ENCODE assay signal across 11 mouse cellular contexts in the genomic region with DNA sequence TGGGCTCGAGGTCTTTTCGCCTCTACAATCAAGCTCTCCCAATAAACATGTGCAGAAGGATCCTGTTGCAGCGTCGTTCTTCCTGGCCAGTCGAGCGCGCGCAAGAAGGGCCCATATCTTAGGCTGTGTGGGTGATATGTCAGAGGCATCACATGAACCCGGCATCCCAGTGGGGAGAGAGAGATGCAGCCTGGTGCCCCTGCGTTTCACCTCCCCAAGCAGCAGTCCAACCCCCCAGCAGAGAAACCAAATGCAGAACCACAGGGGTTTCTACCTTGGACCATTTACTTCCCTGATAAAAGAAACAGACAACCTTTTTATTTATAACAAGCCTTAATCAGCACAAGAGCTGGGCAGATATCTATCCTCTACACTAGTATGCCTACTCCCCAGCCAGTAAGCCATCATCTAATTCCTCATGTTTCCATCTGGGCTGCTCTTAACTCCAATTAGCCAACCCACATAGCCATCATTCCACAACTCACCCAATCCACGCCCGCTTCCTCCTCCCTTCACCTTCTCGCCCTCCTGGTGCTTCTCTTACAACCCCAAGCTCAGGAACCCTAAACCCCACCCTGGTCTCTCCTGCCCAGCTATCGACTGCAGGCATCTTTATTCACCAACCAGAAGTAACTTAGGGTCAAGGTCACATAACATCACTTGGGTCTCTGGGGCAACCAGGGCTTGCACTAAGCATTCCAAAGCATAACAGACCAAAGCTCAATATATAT. TPM values are rescaled to one million over a fixed set of nuclear protein-coding genes. Genes with fewer than 3 reads are reported as not detected.
DNase-seq lines count a peak whose midpoint lies in the region; ATAC-seq lines count a peak whose summit lies in the region.
"Had no signal": no experiment of that assay in that cellular context is flagged by ENCODE, and none has a peak within 500 bp of the region (broad histone marks: within the 10 kb centered on the region; RNA-seq: fewer than 3 reads in every experiment).

No protein-coding gene starts in this region.

- H3K4me3 ChIP-seq in heart, embryonic 16.5 days (ENCODE audit: low read length), result peak overlapping the region; percentile 6
- H3K4me3 ChIP-seq in neural tube, embryonic 12.5 days, result no peak overlapping the region
- no peak overlapping the region for H3K4me3 ChIP-seq in intestine, embryonic 14.5 days (ENCODE audit: low read depth, low read length)
- H3K4me3 ChIP-seq in stomach, embryonic 16.5 days (replicated peaks; ENCODE audit: low read length), result no peak overlapping the region

- H3K4me1 ChIP-seq in heart, embryonic 16.5 days (ENCODE audit: control insufficient read depth, insufficient read depth, low read length), result peaks cover 20% of the 10 kb centered on the region
- H3K4me1 ChIP-seq in neural tube, embryonic 12.5 days, result peaks cover 10% of the 10 kb centered on the region
- H3K4me1 ChIP-seq in intestine, embryonic 14.5 days (replicated peaks; ENCODE audit: control insufficient read depth, insufficient read depth, low read length), result peaks cover 14% of the 10 kb centered on the region
- peaks cover 21% of the 10 kb centered on the region for H3K4me1 ChIP-seq in stomach, embryonic 16.5 days (ENCODE audit: control insufficient read depth, insufficient read depth, low read length)

- H3K36me3 ChIP-seq in heart, embryonic 16.5 days (ENCODE audit: control insufficient read depth, insufficient read depth), result peaks cover 11% of the 10 kb centered on the region
- peaks cover 13% of the 10 kb centered on the region; the same call in 1 of the 2 replicates for H3K36me3 ChIP-seq in neural tube, embryonic 12.5 days
- peaks cover 13% of the 10 kb centered on the region; the same call in 1 of the 2 replicates for H3K36me3 ChIP-seq in intestine, embryonic 14.5 days (ENCODE audit: control insufficient read depth, insufficient read depth, low read length)
- H3K36me3 ChIP-seq in stomach, embryonic 16.5 days (ENCODE audit: control insufficient read depth, insufficient read depth, low read length), result no peaks in the 10 kb centered on the region

- no peaks in the 10 kb centered on the region for H3K9me3 ChIP-seq in heart, embryonic 16.5 days (replicated peaks; ENCODE audit: control insufficient read depth, low read length)
- H3K9me3 ChIP-seq in neural tube, embryonic 12.5 days, result no peaks in the 10 kb centered on the region
- no peaks in the 10 kb centered on the region for H3K9me3 ChIP-seq in intestine, embryonic 14.5 days (ENCODE audit: control insufficient read depth, low read length)
- H3K9me3 ChIP-seq in stomach, embryonic 16.5 days (replicated peaks; ENCODE audit: control insufficient read depth, low read length), result no peaks in the 10 kb centered on the region

- DNase-seq in heart, adult 9 months (ENCODE audit: low spot score in 2 of 2), result no peak
- DNase-seq in neural tube, embryonic 10.5 days (ENCODE audit: extremely low spot score, low spot score), result no peak
- no peak for DNase-seq in intestine, embryonic 14.5 days (ENCODE audit: low spot score)
- no peak for DNase-seq in c-Kit-positive CD71-positive TER-119-positive erythroid progenitor cells, embryonic 14.5 days (ENCODE audit: low spot score)
- no peak for DNase-seq in frontal cortex, postnatal 36 days (ENCODE audit: low spot score in 2 of 2)
- DNase-seq: adrenal gland, postnatal 10 days; cerebellum, postnatal 10 days had no signal

- 83% methylated on average over 12 of the region's 14 CpGs for WGBS in heart, embryonic 16.5 days
- WGBS in neural tube, embryonic 12.5 days, result 90% methylated on average over 13 of the region's 14 CpGs
- WGBS in intestine, embryonic 14.5 days, result 85% methylated on average over 12 of the region's 14 CpGs
- 87% methylated on average over 12 of the region's 14 CpGs for whole genome bisulfite sequencing in stomach, embryonic 16.5 days

- H3K27ac ChIP-seq in heart, embryonic 16.5 days (ENCODE audit: low read length), result no peak overlapping the region
- no peak overlapping the region for H3K27ac ChIP-seq in neural tube, embryonic 12.5 days
- H3K27ac ChIP-seq in intestine, embryonic 14.5 days (ENCODE audit: low read depth), result no peak overlapping the region
- no peak overlapping the region for H3K27ac ChIP-seq in stomach, embryonic 16.5 days (ENCODE audit: low read length)
- H3K27ac ChIP-seq: hindbrain, postnatal 0 days had no signal

- H3K4me2 ChIP-seq in heart, embryonic 16.5 days (ENCODE audit: low read depth, low read length), result peak overlapping the region; percentile 40
- H3K4me2 ChIP-seq in neural tube, embryonic 12.5 days (replicated peaks), result 0 out of 2 replicates have a peak overlapping the region, but pooled peaks have one; percentile 1
- H3K4me2 ChIP-seq in intestine, embryonic 14.5 days (ENCODE audit: low read length), result 0 out of 2 replicates have a peak overlapping the region, but pooled peaks have one; percentile 15
- peak overlapping the region; percentile 98; the same call in 1 of the 2 replicates for H3K4me2 ChIP-seq in stomach, embryonic 16.5 days (ENCODE audit: low read depth, low read length)

- H3K9ac ChIP-seq in heart, embryonic 16.5 days (ENCODE audit: low read length), result no peak overlapping the region
- H3K9ac ChIP-seq in neural tube, embryonic 12.5 days, result no peak overlapping the region
- no peak overlapping the region for H3K9ac ChIP-seq in intestine, embryonic 14.5 days (ENCODE audit: low read length)
- H3K9ac ChIP-seq in stomach, embryonic 16.5 days (ENCODE audit: low read length), result no peak overlapping the region

- no peak for ATAC-seq in heart, embryonic 16.5 days (replicated peaks; ENCODE audit: extremely low read depth, insufficient read depth, low FRiP score)
- no peak for ATAC-seq in neural tube, embryonic 12.5 days (ENCODE audit: low FRiP score, low read depth)
- ATAC-seq in intestine, embryonic 14.5 days (replicated peaks; ENCODE audit: low FRiP score, low TSS enrichment, low read depth), result no peak
- ATAC-seq in stomach, embryonic 16.5 days (ENCODE audit: insufficient read depth, low FRiP score), result no peak
- ATAC-seq: hindbrain, postnatal 0 days had no signal

- no peaks in the 10 kb centered on the region for H3K27me3 ChIP-seq in heart, embryonic 16.5 days (ENCODE audit: control insufficient read depth, insufficient read depth, low read length)
- no peaks in the 10 kb centered on the region for H3K27me3 ChIP-seq in neural tube, embryonic 12.5 days (replicated peaks)
- no peaks in the 10 kb centered on the region for H3K27me3 ChIP-seq in intestine, embryonic 14.5 days (replicated peaks; ENCODE audit: control insufficient read depth, insufficient read depth, low read length)
- H3K27me3 ChIP-seq in stomach, embryonic 16.5 days (ENCODE audit: control insufficient read depth, insufficient read depth, low read length), result no peaks in the 10 kb centered on the region

RNA-seq across cellular contexts. Expression of gene Vars, which starts 4.2 kb away (rescaled TPM):
- 69.9 and 75.0 TPM in 2 replicates for polyA plus RNA-seq in heart, embryonic 16.5 days (2015; fragmentation: Nextera tagmentation; extraction: Ambion mirVana)
- polyA plus RNA-seq in neural tube, embryonic 12.5 days (2016; fragmentation: Nextera tagmentation; extraction: Ambion mirVana), result 118 and 119 TPM in 2 replicates
- polyA plus RNA-seq in intestine, embryonic 14.5 days (2014; fragmentation: Nextera tagmentation; extraction: Ambion mirVana), result 119 and 133 TPM in 2 replicates
- polyA plus RNA-seq in stomach, embryonic 16.5 days (2015; fragmentation: Nextera tagmentation; extraction: Ambion mirVana), result 81.1 and 82.1 TPM in 2 replicates

RNA-seq across cellular contexts. Expression of gene Lsm2, which starts 14.9 kb away (rescaled TPM):
- 132 and 134 TPM in 2 replicates for polyA plus RNA-seq in heart, embryonic 16.5 days (2015; fragmentation: Nextera tagmentation; extraction: Ambion mirVana)
- polyA plus RNA-seq in neural tube, embryonic 12.5 days (2016; fragmentation: Nextera tagmentation; extraction: Ambion mirVana), result 150 and 158 TPM in 2 replicates
- 216 and 228 TPM in 2 replicates for polyA plus RNA-seq in intestine, embryonic 14.5 days (2014; fragmentation: Nextera tagmentation; extraction: Ambion mirVana)
- 145 and 146 TPM in 2 replicates for polyA plus RNA-seq in stomach, embryonic 16.5 days (2015; fragmentation: Nextera tagmentation; extraction: Ambion mirVana)

RNA-seq across cellular contexts. Expression of gene Vwa7, which starts 19.8 kb away (rescaled TPM):
- 0.27 and 0.34 TPM in 2 replicates for polyA plus RNA-seq in heart, embryonic 16.5 days (2015; fragmentation: Nextera tagmentation; extraction: Ambion mirVana)
- 0.06 and 0.15 TPM in 2 replicates for polyA plus RNA-seq in neural tube, embryonic 12.5 days (2016; fragmentation: Nextera tagmentation; extraction: Ambion mirVana)
- polyA plus RNA-seq in intestine, embryonic 14.5 days (2014; fragmentation: Nextera tagmentation; extraction: Ambion mirVana), result 0.19 and 0.26 TPM in 2 replicates
- polyA plus RNA-seq in stomach, embryonic 16.5 days (2015; fragmentation: Nextera tagmentation; extraction: Ambion mirVana), result 0.26 and 0.42 TPM in 2 replicates

RNA-seq across cellular contexts. Expression of gene Hspa1l, which starts 24.1 kb away (rescaled TPM):
- polyA plus RNA-seq in heart, embryonic 16.5 days (2015; fragmentation: Nextera tagmentation; extraction: Ambion mirVana), result 3.1 and 4.2 TPM in 2 replicates
- polyA plus RNA-seq in neural tube, embryonic 12.5 days (2016; fragmentation: Nextera tagmentation; extraction: Ambion mirVana), result 1.4 and 2.3 TPM in 2 replicates
- polyA plus RNA-seq in intestine, embryonic 14.5 days (2014; fragmentation: Nextera tagmentation; extraction: Ambion mirVana), result 0.53 and 1.2 TPM in 2 replicates
- 0.96 and 1.4 TPM in 2 replicates for polyA plus RNA-seq in stomach, embryonic 16.5 days (2015; fragmentation: Nextera tagmentation; extraction: Ambion mirVana)

RNA-seq across cellular contexts. Expression of gene Hspa1a, which starts 24.6 kb away (rescaled TPM):
- 3.9 and 4.4 TPM in 2 replicates for polyA plus RNA-seq in heart, embryonic 16.5 days (2015; fragmentation: Nextera tagmentation; extraction: Ambion mirVana)
- polyA plus RNA-seq in neural tube, embryonic 12.5 days (2016; fragmentation: Nextera tagmentation; extraction: Ambion mirVana), result 3.1 and 3.5 TPM in 2 replicates
- 3.5 and 4.5 TPM in 2 replicates for polyA plus RNA-seq in intestine, embryonic 14.5 days (2014; fragmentation: Nextera tagmentation; extraction: Ambion mirVana)
- 13.7 and 16.3 TPM in 2 replicates for polyA plus RNA-seq in stomach, embryonic 16.5 days (2015; fragmentation: Nextera tagmentation; extraction: Ambion mirVana)

Comparison
In these comparisons a context has a peak if more than half of its experiments do, and no peak if none do; other contexts are left out.
1. H3K4me2 ChIP-seq: peak in every context shown above with its lines; median percentile 98 in stomach, embryonic 16.5 days; 40 in heart, embryonic 16.5 days; 15 in intestine, embryonic 14.5 days; 1 in neural tube, embryonic 12.5 days.